Mouse (Mus musculus): ENCODE measurements around the gene Elfn1. TPM values are rescaled to one million over a fixed set of nuclear protein-coding genes. Genes with fewer than 3 reads are reported as not detected.

Gene Elfn1
- polyA plus RNA-seq, 1 experiment from 2014 or later, result 3.0 TPM

DNA sequence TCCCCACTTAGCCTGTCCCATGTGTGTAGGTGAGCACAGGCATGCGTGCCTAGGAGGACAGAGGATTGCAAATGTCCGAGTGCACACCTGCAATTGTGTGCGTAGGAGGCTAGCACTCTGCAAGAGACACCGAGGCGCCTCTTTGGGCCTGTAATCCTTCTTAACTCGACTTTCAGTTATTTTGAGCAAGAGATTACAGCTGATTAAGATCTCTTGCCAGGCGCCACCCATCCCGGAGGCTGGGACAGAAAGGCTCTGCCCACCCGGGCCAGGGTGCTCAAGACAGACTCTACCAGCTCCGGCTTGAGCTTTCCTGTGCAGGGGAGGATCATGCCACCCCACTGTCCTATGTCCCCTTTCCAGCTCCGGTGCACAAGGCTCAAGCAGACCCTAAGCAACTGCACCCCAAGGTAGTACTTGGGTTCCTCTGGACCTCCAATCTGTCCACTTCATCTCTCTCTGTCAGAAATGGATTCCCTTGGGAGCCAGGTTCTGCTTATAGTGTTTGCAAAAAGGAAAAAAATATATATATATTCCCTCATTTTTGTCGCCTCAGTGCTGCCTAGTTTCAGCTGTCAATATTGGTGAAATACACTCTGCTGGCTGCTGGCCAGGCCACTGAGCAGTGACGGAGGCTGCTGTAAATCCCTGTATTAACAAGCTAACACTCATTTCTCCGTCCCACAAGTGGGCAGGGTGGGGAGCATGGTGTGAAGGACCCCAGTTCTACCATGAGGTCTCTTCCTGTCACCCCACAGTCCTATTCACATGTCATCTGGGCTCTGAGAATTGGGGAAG lies 61.6 kb downstream of the Elfn1 start:
- H3K27ac ChIP-seq (replicated peaks; ENCODE audit: low read depth, low read length), result no peak overlapping the region

DNA sequence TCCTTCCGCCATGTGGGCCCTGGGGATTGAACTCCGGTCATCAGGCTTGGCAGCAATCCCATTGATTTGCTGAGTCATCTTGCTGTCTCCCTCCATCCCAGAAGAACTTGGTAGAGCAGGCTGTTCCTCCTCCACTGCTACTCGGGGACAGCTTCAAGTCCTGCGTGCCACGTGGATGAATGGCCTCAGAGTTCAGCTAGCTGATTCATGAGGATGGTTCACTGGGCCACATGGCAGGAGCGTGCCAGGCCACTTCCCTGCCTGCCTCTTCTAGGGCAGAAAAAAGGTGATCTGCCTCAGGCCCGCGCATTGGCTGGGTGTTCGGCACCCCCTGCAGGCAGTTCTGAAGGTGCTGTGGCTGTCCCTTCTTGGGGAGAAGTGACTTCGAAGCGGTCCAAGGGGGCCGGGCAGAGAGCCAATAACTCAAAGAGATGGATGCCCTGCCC lies 62.5 kb downstream of the Elfn1 start:
- no peak overlapping the region for H3K27ac ChIP-seq (replicated peaks; ENCODE audit: low read depth, low read length)
- H3K4me1 ChIP-seq (ENCODE audit: control insufficient read depth, insufficient read depth, low read length), result no peaks in the 10 kb centered on the region
- ATAC-seq (ENCODE audit: low FRiP score, low TSS enrichment) (no peak), DNase-seq (peak; percentile 53)
- WGBS, result 66% methylated on average over 12 of the region's 12 CpGs
- no peaks in the 10 kb centered on the region for H3K9me3 ChIP-seq (ENCODE audit: control insufficient read depth, low read length)
- no peak overlapping the region for H3K9ac ChIP-seq (replicated peaks; ENCODE audit: low read length)
- no peaks in the 10 kb centered on the region for H3K36me3 ChIP-seq (ENCODE audit: control insufficient read depth, insufficient read depth, low read length)
- H3K4me2 ChIP-seq (ENCODE audit: low read length), result no peak overlapping the region
- no peaks in the 10 kb centered on the region for H3K27me3 ChIP-seq (ENCODE audit: control insufficient read depth, insufficient read depth, low read length)
- no peak overlapping the region for H3K4me3 ChIP-seq (replicated peaks; ENCODE audit: low read depth, low read length)

More for the DNA sequence above, 61.6 kb downstream of the Elfn1 start:
- DNase-seq (peak; percentile 52), ATAC-seq (ENCODE audit: low FRiP score, low TSS enrichment) (no peak)
- Histone ChIP-seq H3K9ac (replicated peaks; ENCODE audit: low read length) (no peak overlapping the region), H3K36me3 (ENCODE audit: control insufficient read depth, insufficient read depth, low read length) (no peaks in the 10 kb centered on the region), H3K9me3 (ENCODE audit: control insufficient read depth, low read length) (no peaks in the 10 kb centered on the region), H3K27me3 (ENCODE audit: control insufficient read depth, insufficient read depth, low read length) (no peaks in the 10 kb centered on the region), H3K4me3 (replicated peaks; ENCODE audit: low read depth, low read length) (no peak overlapping the region), H3K4me2 (ENCODE audit: low read length) (no peak overlapping the region), H3K4me1 (ENCODE audit: control insufficient read depth, insufficient read depth, low read length) (no peaks in the 10 kb centered on the region)
- WGBS, result 60% methylated on average over 14 of the region's 14 CpGs

DNA sequence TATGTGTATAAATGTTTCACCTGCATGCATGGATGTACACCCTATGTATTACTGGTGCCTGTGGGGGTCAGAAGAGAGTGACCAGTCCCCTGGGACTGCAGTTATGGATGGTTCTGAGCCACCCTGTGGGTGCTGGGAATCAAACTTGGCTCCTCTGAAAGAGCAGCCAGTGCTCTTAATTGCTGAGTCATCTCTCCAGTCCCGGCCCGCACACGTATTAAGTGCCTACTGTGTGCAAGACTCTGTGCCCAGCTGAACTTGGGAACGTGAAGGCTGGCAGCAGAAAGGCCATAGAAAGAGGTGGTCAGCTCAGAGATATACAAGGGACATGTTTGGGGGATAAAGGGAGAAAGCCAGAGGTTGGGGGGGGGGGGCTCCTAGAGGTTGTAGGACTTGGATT lies 68.8 kb downstream of the Elfn1 start:
- WGBS, result 78% methylated on average over 4 of the region's 4 CpGs
- no peaks in the 10 kb centered on the region for H3K36me3 ChIP-seq (ENCODE audit: control insufficient read depth, insufficient read depth, low read length)
- no peak for DNase-seq
- H3K9me3 ChIP-seq (ENCODE audit: control insufficient read depth, low read length), result no peaks in the 10 kb centered on the region
- no peak overlapping the region for H3K4me3 ChIP-seq (replicated peaks; ENCODE audit: low read depth, low read length)
- H3K4me1 ChIP-seq (ENCODE audit: control insufficient read depth, insufficient read depth, low read length), result peaks cover 10% of the 10 kb centered on the region
- H3K4me2 ChIP-seq (ENCODE audit: low read length), result no peak overlapping the region
- no peak overlapping the region for H3K9ac ChIP-seq (replicated peaks; ENCODE audit: low read length)
- no peak for ATAC-seq (ENCODE audit: low FRiP score, low TSS enrichment)
- H3K27me3 ChIP-seq (ENCODE audit: control insufficient read depth, insufficient read depth, low read length), result 0 out of 2 replicates have a peak, but pooled peaks cover 3% of the 10 kb centered on the region
- no peak overlapping the region for H3K27ac ChIP-seq (replicated peaks; ENCODE audit: low read depth, low read length)

- 46% methylated on average over 8 of the region's 8 CpGs for WGBS
Observed at GRCm38 (mm10) chr5:139977476-139977875, 69.7 kb downstream of the Elfn1 start.

GRCm38 (mm10) chr5:139978525-139979276 lies 71.0 kb downstream of the Elfn1 start:
- H3K4me2 ChIP-seq (ENCODE audit: low read length), result 0 out of 2 replicates have a peak overlapping the region, but pooled peaks have one; percentile 8
- H3K36me3 ChIP-seq (ENCODE audit: control insufficient read depth, insufficient read depth, low read length), result no peaks in the 10 kb centered on the region
- H3K9ac ChIP-seq (replicated peaks; ENCODE audit: low read length), result no peak overlapping the region
- peak; percentile 36 for DNase-seq
- H3K27me3 ChIP-seq (ENCODE audit: control insufficient read depth, insufficient read depth, low read length), result 0 out of 2 replicates have a peak, but pooled peaks cover 3% of the 10 kb centered on the region
- peaks cover 10% of the 10 kb centered on the region for H3K4me1 ChIP-seq (ENCODE audit: control insufficient read depth, insufficient read depth, low read length)
- no peaks in the 10 kb centered on the region for H3K9me3 ChIP-seq (ENCODE audit: control insufficient read depth, low read length)
- ATAC-seq (ENCODE audit: low FRiP score, low TSS enrichment), result no peak
- WGBS, result 7% methylated on average over 13 of the region's 13 CpGs
- no peak overlapping the region for H3K4me3 ChIP-seq (replicated peaks; ENCODE audit: low read depth, low read length)
- no peak overlapping the region for H3K27ac ChIP-seq (replicated peaks; ENCODE audit: low read depth, low read length)

More at GRCm38 (mm10) chr5:139977476-139977875, 69.7 kb downstream of the Elfn1 start:
- no peaks in the 10 kb centered on the region for H3K9me3 ChIP-seq (ENCODE audit: control insufficient read depth, low read length)
- no peak overlapping the region for H3K4me2 ChIP-seq (ENCODE audit: low read length)
- H3K4me1 ChIP-seq (ENCODE audit: control insufficient read depth, insufficient read depth, low read length), result peaks cover 10% of the 10 kb centered on the region
- no peak for DNase-seq
- ATAC-seq (ENCODE audit: low FRiP score, low TSS enrichment), result no peak
- 0 out of 2 replicates have a peak, but pooled peaks cover 3% of the 10 kb centered on the region for H3K27me3 ChIP-seq (ENCODE audit: control insufficient read depth, insufficient read depth, low read length)
- no peak overlapping the region for H3K4me3 ChIP-seq (replicated peaks; ENCODE audit: low read depth, low read length)
- H3K27ac ChIP-seq (replicated peaks; ENCODE audit: low read depth, low read length), result no peak overlapping the region
- no peaks in the 10 kb centered on the region for H3K36me3 ChIP-seq (ENCODE audit: control insufficient read depth, insufficient read depth, low read length)
- H3K9ac ChIP-seq (replicated peaks; ENCODE audit: low read length), result no peak overlapping the region

DNA sequence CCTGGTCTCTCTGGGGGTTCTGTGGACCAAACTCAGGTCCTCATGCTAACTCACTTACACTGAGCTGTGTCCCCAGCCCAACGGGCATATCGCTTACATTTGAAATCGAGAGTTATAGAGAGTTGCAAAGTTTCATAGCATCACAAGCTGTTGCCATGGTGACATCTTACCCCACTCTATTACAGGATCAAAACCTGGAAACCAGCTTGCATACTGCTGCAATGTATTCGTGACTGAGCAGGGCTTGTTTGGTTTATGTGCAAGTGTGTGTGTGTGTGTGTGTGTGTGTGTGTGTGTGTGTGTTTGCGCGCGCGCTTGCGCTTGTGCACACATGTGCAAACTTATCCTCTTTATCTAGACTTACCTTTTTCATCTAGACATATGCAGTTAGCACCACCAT lies 71.6 kb downstream of the Elfn1 start:
- Histone ChIP-seq H3K4me2 (ENCODE audit: low read length) (no peak overlapping the region), H3K9ac (replicated peaks; ENCODE audit: low read length) (no peak overlapping the region), H3K27ac (replicated peaks; ENCODE audit: low read depth, low read length) (no peak overlapping the region), H3K9me3 (ENCODE audit: control insufficient read depth, low read length) (no peaks in the 10 kb centered on the region), H3K4me3 (replicated peaks; ENCODE audit: low read depth, low read length) (no peak overlapping the region), H3K36me3 (ENCODE audit: control insufficient read depth, insufficient read depth, low read length) (no peaks in the 10 kb centered on the region), H3K4me1 (ENCODE audit: control insufficient read depth, insufficient read depth, low read length) (peaks cover 10% of the 10 kb centered on the region), H3K27me3 (ENCODE audit: control insufficient read depth, insufficient read depth, low read length) (0 out of 2 replicates have a peak, but pooled peaks cover 3% of the 10 kb centered on the region)
- 69% methylated on average over 9 of the region's 9 CpGs for WGBS
- DNase-seq, result peak; percentile 56
- no peak for ATAC-seq (ENCODE audit: low FRiP score, low TSS enrichment)

DNA sequence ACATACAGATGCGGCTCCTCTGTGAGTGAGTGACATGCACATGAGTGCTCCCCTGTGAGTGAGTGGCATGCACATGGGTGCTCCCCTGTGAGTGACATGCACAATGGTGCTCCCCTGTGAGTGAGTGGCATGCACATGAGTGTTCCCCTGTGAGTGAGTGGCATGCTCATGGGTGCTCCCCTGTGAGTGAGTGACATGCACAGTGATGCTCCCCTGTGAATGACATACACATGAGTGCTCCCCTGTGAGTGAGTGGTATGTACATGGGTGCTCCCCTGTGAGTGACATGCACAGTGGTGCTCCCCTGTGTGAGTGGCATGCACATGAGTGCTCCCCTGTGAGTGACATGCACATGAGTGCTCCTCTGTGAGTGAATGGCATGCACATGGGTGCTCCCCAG lies 74.2 kb downstream of the Elfn1 start:
- H3K36me3 ChIP-seq (ENCODE audit: control insufficient read depth, insufficient read depth, low read length), result no peaks in the 10 kb centered on the region
- no peak for DNase-seq
- no peak overlapping the region for H3K4me3 ChIP-seq (replicated peaks; ENCODE audit: low read depth, low read length)
- H3K9ac ChIP-seq (replicated peaks; ENCODE audit: low read length), result no peak overlapping the region
- H3K4me2 ChIP-seq (ENCODE audit: low read length), result no peak overlapping the region
- H3K27ac ChIP-seq (replicated peaks; ENCODE audit: low read depth, low read length), result no peak overlapping the region
- no peak for ATAC-seq (ENCODE audit: low FRiP score, low TSS enrichment)
- H3K9me3 ChIP-seq (ENCODE audit: control insufficient read depth, low read length), result no peaks in the 10 kb centered on the region
- H3K27me3 ChIP-seq (ENCODE audit: control insufficient read depth, insufficient read depth, low read length), result 0 out of 2 replicates have a peak, but pooled peaks cover 1% of the 10 kb centered on the region
- WGBS, result 84% methylated on average over 1 of the region's 1 CpGs
- peaks cover 10% of the 10 kb centered on the region for H3K4me1 ChIP-seq (ENCODE audit: control insufficient read depth, insufficient read depth, low read length)

- Histone ChIP-seq H3K4me3 (replicated peaks; ENCODE audit: low read depth, low read length) (no peak overlapping the region), H3K36me3 (ENCODE audit: control insufficient read depth, insufficient read depth, low read length) (no peaks in the 10 kb centered on the region), H3K9ac (replicated peaks; ENCODE audit: low read length) (no peak overlapping the region), H3K4me2 (ENCODE audit: low read length) (no peak overlapping the region), H3K9me3 (ENCODE audit: control insufficient read depth, low read length) (peaks cover 10% of the 10 kb centered on the region), H3K4me1 (ENCODE audit: control insufficient read depth, insufficient read depth, low read length) (no peaks in the 10 kb centered on the region), H3K27me3 (ENCODE audit: control insufficient read depth, insufficient read depth, low read length) (no peaks in the 10 kb centered on the region), H3K27ac (replicated peaks; ENCODE audit: low read depth, low read length) (no peak overlapping the region)
- WGBS, result 46% methylated on average over 18 of the region's 18 CpGs
- DNase-seq (no peak), ATAC-seq (ENCODE audit: low FRiP score, low TSS enrichment) (no peak)
Observed at GRCm38 (mm10) chr5:139985073-139985746, 77.5 kb downstream of the Elfn1 start.
